26 mouse cellular contexts compared by ENCODE assay signal in genomic region chr17:69441041-69441440, GRCm38 (mm10). TPM values are rescaled to one million over a fixed set of nuclear protein-coding genes. Genes with fewer than 3 reads are reported as not detected.
DNase-seq lines count a peak whose midpoint lies in the region; ATAC-seq lines count a peak whose summit lies in the region.
"Had no signal": no experiment of that assay in that cellular context is flagged by ENCODE, and none has a peak within 500 bp of the region (broad histone marks: within the 10 kb centered on the region; RNA-seq: fewer than 3 reads in every experiment).

No protein-coding gene starts in this region.

- peaks cover 30% of the 10 kb centered on the region for H3K27me3 ChIP-seq in liver, embryonic 16.5 days (ENCODE audit: control insufficient read depth, insufficient read depth, low read depth, low read length)
- H3K27me3 ChIP-seq in liver, embryonic 11.5 days (replicated peaks; ENCODE audit: control insufficient read depth, insufficient read depth, low read length) = peaks cover 38% of the 10 kb centered on the region

- H3K9ac ChIP-seq in liver, embryonic 16.5 days (ENCODE audit: low read depth, low read length) = no peak overlapping the region
- H3K9ac ChIP-seq in liver, embryonic 11.5 days (ENCODE audit: low read depth, low read length) = no peak overlapping the region
- H3K9ac ChIP-seq: embryonic facial prominence, embryonic 15.5 days; limb, embryonic 12.5 days; liver, postnatal 0 days; neural tube, embryonic 15.5 days had no signal

- DNase-seq in liver, embryonic 11.5 days (ENCODE audit: low spot score) = no peak
- DNase-seq in CD4-positive helper T cell, adult 2 months (ENCODE audit: low read depth, low spot score) = peak; percentile 5
- DNase-seq in NIH3T3 (ENCODE audit: low read depth) = peak; percentile 26
- DNase-seq in induced T-regulatory cell, adult 2 months (ENCODE audit: low read depth) = peak; percentile 22
- no peak for DNase-seq in urinary bladder, postnatal 25 days (ENCODE audit: low spot score)
- DNase-seq in testis, postnatal 14 days (ENCODE audit: low spot score) = no peak
- no peak for DNase-seq in gastrocnemius, postnatal 36 days
- DNase-seq: adrenal gland, postnatal 14 days; cerebellum, adult 9-10 months; embryo, embryonic 11 days; kidney, adult 18-20 months; kidney, postnatal 14 days; liver, postnatal 0 days; thymus, postnatal 36 days had no signal

- H3K36me3 ChIP-seq in liver, embryonic 16.5 days (ENCODE audit: control insufficient read depth, insufficient read depth) = no peaks in the 10 kb centered on the region
- H3K36me3 ChIP-seq in liver, embryonic 11.5 days (ENCODE audit: control insufficient read depth, insufficient read depth, low read length) = no peaks in the 10 kb centered on the region
- H3K36me3 ChIP-seq: embryonic facial prominence, embryonic 15.5 days; forebrain, embryonic 10.5 days; limb, embryonic 12.5 days; neural tube, embryonic 15.5 days had no signal

- H3K4me2 ChIP-seq in liver, embryonic 16.5 days (ENCODE audit: low read depth, low read length) = no peak overlapping the region
- no peak overlapping the region for H3K4me2 ChIP-seq in liver, embryonic 11.5 days
- H3K4me2 ChIP-seq: embryonic facial prominence, embryonic 15.5 days; limb, embryonic 12.5 days; midbrain, embryonic 11.5 days had no signal

- no peak overlapping the region for H3K4me3 ChIP-seq in liver, embryonic 16.5 days (ENCODE audit: low read depth, low read length)
- H3K4me3 ChIP-seq in liver, embryonic 11.5 days (ENCODE audit: low read depth, low read length) = no peak overlapping the region
- H3K4me3 ChIP-seq: embryonic facial prominence, embryonic 15.5 days; forebrain, embryonic 10.5 days; limb, embryonic 12.5 days; neural tube, embryonic 15.5 days had no signal

- intact Hi-C loops in gastrocnemius, postnatal 36 days (cut with DNase I) = no loop called here

- ATAC-seq in liver, embryonic 16.5 days (ENCODE audit: low read depth) = peak; percentile 27; the same call in 1 of the 2 replicates
- ATAC-seq in liver, embryonic 11.5 days (replicated peaks; ENCODE audit: low FRiP score) = no peak
- ATAC-seq: hindbrain, postnatal 0 days; liver, postnatal 0 days had no signal

- peaks cover 3% of the 10 kb centered on the region for H3K4me1 ChIP-seq in liver, embryonic 16.5 days (ENCODE audit: control insufficient read depth, low read depth, low read length)
- H3K4me1 ChIP-seq in liver, embryonic 11.5 days (replicated peaks; ENCODE audit: control insufficient read depth, insufficient read depth, low read length) = peaks cover 6% of the 10 kb centered on the region; the same call in 1 of the 2 replicates

- H3K9me3 ChIP-seq in liver, embryonic 16.5 days (replicated peaks; ENCODE audit: control insufficient read depth, low read length) = no peaks in the 10 kb centered on the region
- H3K9me3 ChIP-seq in liver, embryonic 11.5 days (ENCODE audit: control insufficient read depth, low read length) = no peaks in the 10 kb centered on the region
- H3K9me3 ChIP-seq: embryonic facial prominence, embryonic 15.5 days; forebrain, embryonic 10.5 days; limb, embryonic 12.5 days; neural tube, embryonic 15.5 days had no signal

- 8% methylated on average over 9 of the region's 9 CpGs for WGBS in liver, embryonic 16.5 days (ENCODE audit: insufficient replicate concordance)
- WGBS in liver, embryonic 11.5 days = 14% methylated on average over 9 of the region's 9 CpGs

- no peak overlapping the region for H3K27ac ChIP-seq in liver, embryonic 16.5 days (ENCODE audit: low read length)
- no peak overlapping the region for H3K27ac ChIP-seq in liver, embryonic 11.5 days (ENCODE audit: low read depth, low read length)
- H3K27ac ChIP-seq: embryonic facial prominence, embryonic 15.5 days; forebrain, embryonic 10.5 days; hindbrain, postnatal 0 days; limb, embryonic 12.5 days; neural tube, embryonic 15.5 days had no signal

RNA-seq across cellular contexts. Expression of gene Akain1, which starts 1.9 kb away (rescaled TPM):
- not detected in 2 replicates for polyA plus RNA-seq in liver, embryonic 16.5 days (2015; fragmentation: Nextera tagmentation; extraction: Ambion mirVana)
- polyA plus RNA-seq in liver, embryonic 11.5 days (2014; fragmentation: Nextera tagmentation; extraction: Ambion mirVana) = not detected in 2 replicates
- not detected for total RNA-seq in gastrocnemius, postnatal 36 days (2021)
- total RNA-seq: adrenal gland, postnatal 14 days; gastrocnemius, adult 8-10 months; hematopoietic stem cell, adult 5-6 weeks; monocyte, adult 5-6 weeks had no signal
- polyA plus RNA-seq: embryonic facial prominence, embryonic 15.5 days; forebrain, embryonic 10.5 days; heart, embryonic 14.5 days; limb, embryonic 12.5 days; liver, postnatal 0 days; stomach, embryonic 14.5 days had no signal

RNA-seq across cellular contexts. Expression of gene Zbtb14, which starts 58.2 kb away (rescaled TPM):
- polyA plus RNA-seq in liver, embryonic 16.5 days (2015; fragmentation: Nextera tagmentation; extraction: Ambion mirVana) = 7.0 and 7.5 TPM in 2 replicates
- polyA plus RNA-seq in liver, embryonic 11.5 days (2014; fragmentation: Nextera tagmentation; extraction: Ambion mirVana) = 19.5 and 21.4 TPM in 2 replicates
- 1 to 10 TPM; 5.9 to 6.1 TPM for total RNA-seq in gastrocnemius, postnatal 36 days (2021)

Comparison
In these comparisons a context has a peak if more than half of its experiments do, and no peak if none do; other contexts are left out.
1. DNase-seq: peak in CD4-positive helper T cell, adult 2 months (single experiment), NIH3T3 (single experiment) and induced T-regulatory cell, adult 2 months (single experiment); none in liver, embryonic 11.5 days (single experiment), urinary bladder, postnatal 25 days (single experiment), testis, postnatal 14 days (single experiment) and gastrocnemius, postnatal 36 days (0 of 2).